Mouse (Mus musculus) heart, postnatal 0 days (tissue): ENCODE measurements around the gene Ppip5k1.

Source experiments
- CTCF ChIP-seq: IDR thresholded peaks from 2 replicates; pipeline ENCODE4 v1.5.1; 2016; ENCODE audit warnings: antibody characterized with exemption, control low read depth, low read depth
- EP300 ChIP-seq: IDR thresholded peaks from 2 replicates; pipeline ENCODE4 v1.6.1; 2016; ENCODE audit warnings: antibody characterized with exemption, low read depth

- TF ChIP-seq EP300, result no peak
- no peak for TF ChIP-seq CTCF
These were observed 17.1 kb upstream of the Ppip5k1 start for GRCm38 (mm10) chr2:121372266-121372665.
